Mouse (Mus musculus): Measurements from ENCODE around the gene Smpdl3a.

- TF ChIP-seq CHD2 (IDR thresholded peaks at IDR 0.05; ENCODE audit: low read depth, low read length) (no peak), HCFC1 (IDR thresholded peaks at IDR 0.05; ENCODE audit: borderline replicate concordance, insufficient read depth, low read length) (no peak), MAFK (IDR thresholded peaks at IDR 0.05; ENCODE audit: insufficient read depth, low read depth, low read length) (no peak), ZNF384 (IDR thresholded peaks at IDR 0.05; ENCODE audit: low read depth, low read length) (no peak)
Observed at GRCm38 (mm10) chr10:57796057-57796456, 1.9 kb downstream of the Smpdl3a start.
